Mouse (Mus musculus): ENCODE data around the gene Klrg2. TPM values are rescaled to one million over a fixed set of nuclear protein-coding genes. Genes with fewer than 3 reads are reported as not detected.

The Klrg2 gene
- polyA plus RNA-seq, 1 experiment from 2014 or later: 1.2 TPM

GRCm38 (mm10) chr6:38640401-38640800 lies 3.4 kb upstream of the Klrg2 start:
- ATAC-seq (ENCODE audit: low read depth) (no peak), DNase-seq (ENCODE audit: low spot score) (no peak)
- Histone ChIP-seq H3K4me1 (ENCODE audit: control insufficient read depth, insufficient read depth, low read length) (peaks cover 7% of the 10 kb centered on the region), H3K4me3 (ENCODE audit: low read depth, low read length) (no peak overlapping the region), H3K9ac (ENCODE audit: low read depth, low read length) (no peak overlapping the region), H3K27ac (replicated peaks; ENCODE audit: low read depth, low read length) (no peak overlapping the region), H3K27me3 (replicated peaks; ENCODE audit: control insufficient read depth, insufficient read depth, low read length) (peaks cover 54% of the 10 kb centered on the region), H3K9me3 (ENCODE audit: control insufficient read depth, low read length) (no peaks in the 10 kb centered on the region), H3K36me3 (ENCODE audit: control insufficient read depth, insufficient read depth, low read length) (no peaks in the 10 kb centered on the region), H3K4me2 (ENCODE audit: low read depth, low read length) (no peak overlapping the region)
- 74% methylated on average over 11 of the region's 11 CpGs for WGBS

GRCm38 (mm10) chr6:38635941-38636851 lies 846 bp downstream of the Klrg2 start:
- under 1% methylated on average over 24 of the region's 72 CpGs for WGBS
- Histone ChIP-seq H3K4me1 (ENCODE audit: control insufficient read depth, insufficient read depth, low read length) (peaks cover 3% of the 10 kb centered on the region; the same call in 1 of the 2 replicates), H3K9ac (ENCODE audit: low read depth, low read length) (peak overlapping the region; percentile 58), H3K4me3 (ENCODE audit: low read depth, low read length) (peak overlapping the region; percentile 58), H3K4me2 (ENCODE audit: low read depth, low read length) (peak overlapping the region; percentile 99), H3K9me3 (ENCODE audit: control insufficient read depth, low read length) (no peaks in the 10 kb centered on the region), H3K36me3 (ENCODE audit: control insufficient read depth, insufficient read depth, low read length) (no peaks in the 10 kb centered on the region), H3K27me3 (replicated peaks; ENCODE audit: control insufficient read depth, insufficient read depth, low read length) (peaks cover 76% of the 10 kb centered on the region), H3K27ac (replicated peaks; ENCODE audit: low read depth, low read length) (no peak overlapping the region)
- peak; percentile 73 for ATAC-seq (ENCODE audit: low read depth)
- DNase-seq (ENCODE audit: low spot score): peak; percentile 67

DNA sequence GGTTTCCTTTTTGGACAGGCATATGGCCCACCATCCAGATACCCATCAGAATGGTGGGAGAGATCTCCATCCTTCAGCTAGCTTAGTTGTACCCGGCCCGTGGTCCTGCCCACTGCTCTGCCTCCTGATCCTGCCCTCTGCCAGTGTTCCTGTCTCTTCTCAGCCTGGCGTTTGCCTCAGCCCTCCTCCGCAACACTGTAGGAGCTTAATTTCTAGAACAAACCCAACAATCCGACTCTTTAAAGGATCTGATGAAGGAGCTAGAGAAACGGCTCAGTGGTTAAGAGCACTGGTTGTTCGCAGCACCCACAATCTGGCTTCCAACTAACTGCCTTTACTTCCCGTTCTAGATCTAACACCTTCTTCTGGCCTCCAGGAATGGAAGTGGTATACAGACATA lies 2.6 kb downstream of the Klrg2 start:
- no peak overlapping the region for H3K4me2 ChIP-seq (ENCODE audit: low read depth, low read length)
- H3K27ac ChIP-seq (replicated peaks; ENCODE audit: low read depth, low read length): no peak overlapping the region
- WGBS: 82% methylated on average over 8 of the region's 8 CpGs
- no peak for ATAC-seq (ENCODE audit: low read depth)
- no peak overlapping the region for H3K4me3 ChIP-seq (ENCODE audit: low read depth, low read length)
- H3K4me1 ChIP-seq (ENCODE audit: control insufficient read depth, insufficient read depth, low read length): no peaks in the 10 kb centered on the region
- DNase-seq (ENCODE audit: low spot score): no peak
- no peaks in the 10 kb centered on the region for H3K9me3 ChIP-seq (ENCODE audit: control insufficient read depth, low read length)
- H3K27me3 ChIP-seq (replicated peaks; ENCODE audit: control insufficient read depth, insufficient read depth, low read length): peaks cover 59% of the 10 kb centered on the region
- H3K9ac ChIP-seq (ENCODE audit: low read depth, low read length): no peak overlapping the region
- no peaks in the 10 kb centered on the region for H3K36me3 ChIP-seq (ENCODE audit: control insufficient read depth, insufficient read depth, low read length)

- Histone ChIP-seq H3K27me3 (replicated peaks; ENCODE audit: control insufficient read depth, insufficient read depth, low read length) (peaks cover 46% of the 10 kb centered on the region), H3K4me1 (ENCODE audit: control insufficient read depth, insufficient read depth, low read length) (no peaks in the 10 kb centered on the region), H3K9me3 (ENCODE audit: control insufficient read depth, low read length) (no peaks in the 10 kb centered on the region), H3K36me3 (ENCODE audit: control insufficient read depth, insufficient read depth, low read length) (0 out of 2 replicates have a peak, but pooled peaks cover 4% of the 10 kb centered on the region), H3K4me3 (ENCODE audit: low read depth, low read length) (no peak overlapping the region), H3K4me2 (ENCODE audit: low read depth, low read length) (no peak overlapping the region), H3K27ac (replicated peaks; ENCODE audit: low read depth, low read length) (no peak overlapping the region), H3K9ac (ENCODE audit: low read depth, low read length) (no peak overlapping the region)
- WGBS: 84% methylated on average over 2 of the region's 2 CpGs
- DNase-seq (ENCODE audit: low spot score) (no peak), ATAC-seq (ENCODE audit: low read depth) (no peak)
These were observed 4.2 kb downstream of the Klrg2 start for GRCm38 (mm10) chr6:38632826-38633225.

GRCm38 (mm10) chr6:38629556-38629955 lies 7.5 kb downstream of the Klrg2 start:
- Histone ChIP-seq H3K27ac (replicated peaks; ENCODE audit: low read depth, low read length) (no peak overlapping the region), H3K27me3 (replicated peaks; ENCODE audit: control insufficient read depth, insufficient read depth, low read length) (peaks cover 13% of the 10 kb centered on the region), H3K9ac (ENCODE audit: low read depth, low read length) (no peak overlapping the region), H3K4me1 (ENCODE audit: control insufficient read depth, insufficient read depth, low read length) (no peaks in the 10 kb centered on the region), H3K9me3 (ENCODE audit: control insufficient read depth, low read length) (no peaks in the 10 kb centered on the region), H3K4me2 (ENCODE audit: low read depth, low read length) (no peak overlapping the region), H3K4me3 (ENCODE audit: low read depth, low read length) (no peak overlapping the region), H3K36me3 (ENCODE audit: control insufficient read depth, insufficient read depth, low read length) (0 out of 2 replicates have a peak, but pooled peaks cover 7% of the 10 kb centered on the region)
- 81% methylated on average over 1 of the region's 1 CpGs for WGBS
- DNase-seq (ENCODE audit: low spot score) (no peak), ATAC-seq (ENCODE audit: low read depth) (no peak)

DNA sequence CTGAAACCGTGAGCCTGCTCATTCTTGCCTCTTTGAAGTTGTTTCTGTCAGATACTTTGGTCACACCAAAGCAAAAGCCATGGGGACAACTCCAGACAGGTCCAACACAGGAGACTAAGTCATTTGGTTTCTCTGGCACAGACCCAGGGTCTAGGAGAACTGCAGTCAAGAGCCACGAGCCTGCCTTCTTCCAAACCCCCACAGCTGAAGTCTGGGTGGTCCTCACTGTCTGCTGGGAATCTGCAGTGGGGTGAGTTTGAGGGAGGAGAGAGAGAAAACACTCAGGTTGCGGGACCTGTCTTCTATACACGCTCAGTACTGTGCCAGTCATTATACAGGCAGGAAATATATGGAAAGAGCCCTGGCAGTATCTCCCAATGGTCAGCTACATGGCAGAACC lies 9.6 kb downstream of the Klrg2 start:
- no peak for ATAC-seq (ENCODE audit: low read depth)
- Histone ChIP-seq H3K27ac (replicated peaks; ENCODE audit: low read depth, low read length) (no peak overlapping the region), H3K9me3 (ENCODE audit: control insufficient read depth, low read length) (no peaks in the 10 kb centered on the region), H3K9ac (ENCODE audit: low read depth, low read length) (no peak overlapping the region), H3K4me2 (ENCODE audit: low read depth, low read length) (no peak overlapping the region), H3K27me3 (replicated peaks; ENCODE audit: control insufficient read depth, insufficient read depth, low read length) (no peaks in the 10 kb centered on the region), H3K36me3 (ENCODE audit: control insufficient read depth, insufficient read depth, low read length) (0 out of 2 replicates have a peak, but pooled peaks cover 14% of the 10 kb centered on the region), H3K4me1 (ENCODE audit: control insufficient read depth, insufficient read depth, low read length) (no peaks in the 10 kb centered on the region; the same call in 1 of the 2 replicates), H3K4me3 (ENCODE audit: low read depth, low read length) (no peak overlapping the region)
- WGBS: 71% methylated on average over 4 of the region's 4 CpGs
- no peak for DNase-seq (ENCODE audit: low spot score)

GRCm38 (mm10) chr6:38627081-38627480 lies 10.0 kb downstream of the Klrg2 start:
- DNase-seq (ENCODE audit: low spot score): no peak

DNA sequence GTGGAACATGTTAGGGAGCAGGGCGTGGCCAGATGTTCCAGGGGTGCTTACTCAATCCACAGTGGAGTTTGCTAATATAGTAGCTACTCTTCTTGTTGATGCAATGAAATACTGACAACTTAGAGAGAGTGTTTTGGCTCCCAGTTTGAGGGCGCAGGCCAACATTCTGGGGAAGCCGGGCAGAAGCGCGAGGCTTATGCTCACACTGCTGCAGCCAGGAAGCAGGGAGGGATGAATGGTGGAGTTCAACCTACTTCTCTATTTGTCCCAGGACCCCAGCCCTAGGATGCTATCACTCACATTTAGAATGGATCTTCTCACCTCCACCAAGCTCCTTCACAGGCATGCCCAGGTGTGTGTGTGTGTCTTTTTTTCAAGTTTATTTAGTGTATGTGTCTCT lies 11.0 kb downstream of the Klrg2 start:
- 0 out of 2 replicates have a peak, but pooled peaks cover 14% of the 10 kb centered on the region for H3K36me3 ChIP-seq (ENCODE audit: control insufficient read depth, insufficient read depth, low read length)
- H3K4me3 ChIP-seq (ENCODE audit: low read depth, low read length): no peak overlapping the region
- no peak overlapping the region for H3K9ac ChIP-seq (ENCODE audit: low read depth, low read length)
- no peaks in the 10 kb centered on the region; the same call in 1 of the 2 replicates for H3K4me1 ChIP-seq (ENCODE audit: control insufficient read depth, insufficient read depth, low read length)
- H3K9me3 ChIP-seq (ENCODE audit: control insufficient read depth, low read length): no peaks in the 10 kb centered on the region
- DNase-seq (ENCODE audit: low spot score) (no peak), ATAC-seq (ENCODE audit: low read depth) (no peak)
- no peak overlapping the region for H3K4me2 ChIP-seq (ENCODE audit: low read depth, low read length)
- H3K27ac ChIP-seq (replicated peaks; ENCODE audit: low read depth, low read length): no peak overlapping the region
- WGBS: 96% methylated on average over 5 of the region's 5 CpGs
- H3K27me3 ChIP-seq (replicated peaks; ENCODE audit: control insufficient read depth, insufficient read depth, low read length): no peaks in the 10 kb centered on the region

More at GRCm38 (mm10) chr6:38627081-38627480, 10.0 kb downstream of the Klrg2 start:
- ATAC-seq (ENCODE audit: low read depth): no peak
- Histone ChIP-seq H3K4me2 (ENCODE audit: low read depth, low read length) (no peak overlapping the region), H3K9me3 (ENCODE audit: control insufficient read depth, low read length) (no peaks in the 10 kb centered on the region), H3K27me3 (replicated peaks; ENCODE audit: control insufficient read depth, insufficient read depth, low read length) (no peaks in the 10 kb centered on the region), H3K4me1 (ENCODE audit: control insufficient read depth, insufficient read depth, low read length) (no peaks in the 10 kb centered on the region; the same call in 1 of the 2 replicates), H3K9ac (ENCODE audit: low read depth, low read length) (no peak overlapping the region), H3K27ac (replicated peaks; ENCODE audit: low read depth, low read length) (no peak overlapping the region), H3K36me3 (ENCODE audit: control insufficient read depth, insufficient read depth, low read length) (0 out of 2 replicates have a peak, but pooled peaks cover 14% of the 10 kb centered on the region), H3K4me3 (ENCODE audit: low read depth, low read length) (no peak overlapping the region)
- WGBS: 92% methylated on average over 4 of the region's 4 CpGs
